Mouse (Mus musculus) stomach, postnatal 0 days (tissue): Measurements from ENCODE around the gene Tsga10. TPM values are rescaled to one million over a fixed set of nuclear protein-coding genes. Genes with fewer than 3 reads are reported as not detected.

Experiments
- ATAC-seq: fragments of 200-750 bp; cut with Nextera tagmentation; 2 replicates; pipeline ENCODE4 v1.8.0; 2017; ENCODE audit not compliant: low FRiP score, low TSS enrichment
- DNase-seq: peaks from one replicate; pipeline ENCODE4 v3.0.0-alpha.2; 2016; ENCODE audit warnings: low spot score
- H3K27ac ChIP-seq: fragments of 300-500 bp; sonication (generic); replicated peaks from 2 replicates; pipeline ENCODE4 v1.5.1; 2014; ENCODE audit warnings: mild to moderate bottlenecking, control low read depth
- H3K27me3 ChIP-seq: fragments of 300-500 bp; sonication (generic); 2 replicates; pipeline ENCODE4 v1.6.1; 2014; ENCODE audit warnings: low read length; ENCODE audit not compliant: control insufficient read depth, insufficient read depth
- H3K36me3 ChIP-seq: fragments of 300-500 bp; sonication (generic); 2 replicates; pipeline ENCODE4 v1.6.1; 2014; ENCODE audit warnings: low read length, mixed read lengths; ENCODE audit not compliant: control insufficient read depth, insufficient read depth
- H3K4me1 ChIP-seq: fragments of 300-500 bp; sonication (generic); replicated peaks from 2 replicates; pipeline ENCODE4 v1.6.1; 2014; ENCODE audit warnings: antibody characterized with exemption; ENCODE audit not compliant: control insufficient read depth, insufficient read depth
- H3K4me2 ChIP-seq: fragments of 300-500 bp; sonication (generic); replicated peaks from 2 replicates; pipeline ENCODE4 v1.6.1; 2014; ENCODE audit warnings: low read depth, mild to moderate bottlenecking, control low read depth, moderate library complexity
- H3K4me3 ChIP-seq: fragments of 300-500 bp; sonication (generic); 2 replicates; pipeline ENCODE4 v1.5.1; 2014; ENCODE audit warnings: low read depth, low read length, control low read depth
- H3K9ac ChIP-seq: fragments of 300-500 bp; sonication (generic); 2 replicates; pipeline ENCODE4 v1.6.1; 2014; ENCODE audit warnings: mild to moderate bottlenecking, low read length, control low read depth, mixed read lengths
- H3K9me3 ChIP-seq: fragments of 300-500 bp; sonication (generic); 2 replicates; pipeline ENCODE4 v1.6.1; 2016; ENCODE audit warnings: low read length; ENCODE audit not compliant: control insufficient read depth
- CTCF ChIP-seq: IDR thresholded peaks from 2 replicates; pipeline ENCODE4 v1.5.1; 2016; ENCODE audit warnings: antibody characterized with exemption, low read depth, mild to moderate bottlenecking, moderate library complexity
- EP300 ChIP-seq: optimal IDR thresholded peaks from 2 replicates; pipeline ENCODE3; 2016; ENCODE audit warnings: antibody characterized with exemption
- WGBS: fragments of 180-500 bp; shearing (Covaris S2); extraction: QIAGEN DNeasy Blood & Tissue Kit; methylation state at CpG from one replicate; pipeline ENCODE4 v1.1.7; 2014; 5-methylcytosine and 5-hydroxymethylcytosine counted together
- polyA plus RNA-seq: library from polyadenylated mRNA; unstranded; fragments of >200 nt; fragmentation: Nextera tagmentation; extraction: Ambion mirVana; gene quantifications from 2 replicates; pipeline ENCODE4 v1.2.1, GENCODE M21; 2015

Tsga10 gene
- polyA plus RNA-seq, 1 experiment from 2014 or later = 2.1 TPM

DNA sequence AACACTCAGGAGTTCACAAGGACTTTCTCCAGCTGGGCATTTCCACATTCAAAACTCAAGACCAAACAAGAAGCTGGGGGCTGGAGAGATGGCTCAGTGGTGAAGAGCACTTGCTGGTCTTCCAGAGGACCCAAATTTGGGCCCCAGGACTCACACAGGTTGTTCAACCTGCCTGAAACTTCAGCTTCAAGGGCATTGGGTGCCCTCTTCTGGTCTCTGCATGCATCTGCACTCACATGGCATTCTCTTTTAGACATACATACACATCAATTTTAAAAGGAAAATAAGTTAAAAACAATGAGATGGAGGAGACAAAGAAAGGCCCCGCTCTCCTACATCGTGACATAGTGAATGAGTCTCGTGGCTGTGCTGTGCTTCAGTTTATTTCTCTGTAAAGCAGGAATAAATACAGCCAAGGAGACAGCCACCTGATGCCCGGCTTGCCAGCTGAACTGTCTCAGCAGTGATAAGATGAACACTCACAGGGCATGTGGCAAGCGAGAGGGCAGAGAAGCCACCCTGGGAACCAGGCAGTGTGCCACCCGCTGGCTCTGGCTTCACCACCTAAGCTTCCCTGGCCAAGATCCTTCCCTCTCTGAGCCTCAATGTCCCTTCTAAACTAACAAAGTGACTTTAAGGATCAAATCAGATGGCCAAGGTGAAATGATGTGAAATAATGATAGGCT lies 157.8 kb downstream of the Tsga10 start:
- ATAC-seq = no peak
- WGBS = 88% methylated on average over 6 of the region's 6 CpGs
- TF ChIP-seq EP300 (no peak), CTCF (peak; percentile 54)

More for the DNA sequence above, 157.8 kb downstream of the Tsga10 start:
- DNase-seq = no peak
- no peak overlapping the region for H3K9ac ChIP-seq
- no peak overlapping the region for H3K4me2 ChIP-seq
- no peaks in the 10 kb centered on the region for H3K36me3 ChIP-seq
- H3K27me3 ChIP-seq = no peaks in the 10 kb centered on the region
- peaks cover 2% of the 10 kb centered on the region; the same call in 1 of the 2 replicates for H3K4me1 ChIP-seq
- no peak overlapping the region for H3K4me3 ChIP-seq
- no peak overlapping the region for H3K27ac ChIP-seq
- no peaks in the 10 kb centered on the region for H3K9me3 ChIP-seq

Other genes starting within 250 kb of the Tsga10 start
- 7.5 and 8.5 TPM in 2 replicates for gene 2010300C02Rik, start 146.3 kb downstream of the Tsga10 start, polyA plus RNA-seq
- 6.6 and 7.1 TPM in 2 replicates for gene Lipt1, start 5.3 kb upstream of the Tsga10 start, polyA plus RNA-seq
- 21.5 and 22.7 TPM in 2 replicates for gene Mitd1, start 24.0 kb upstream of the Tsga10 start, polyA plus RNA-seq
- gene Mrpl30, start 24.0 kb upstream of the Tsga10 start, polyA plus RNA-seq = 235 and 236 TPM in 2 replicates
- not detected in 2 replicates for gene Lyg2, start 50.1 kb upstream of the Tsga10 start, polyA plus RNA-seq
- gene Lyg1, start 91.3 kb upstream of the Tsga10 start, polyA plus RNA-seq = 298 and 319 TPM in 2 replicates
- 116 and 119 TPM in 2 replicates for gene Txndc9, start 131.5 kb upstream of the Tsga10 start, polyA plus RNA-seq
- gene Eif5b, start 131.6 kb upstream of the Tsga10 start, polyA plus RNA-seq = 15.6 and 17.7 TPM in 2 replicates